Mouse (Mus musculus): Measurements from ENCODE around the gene Fam81a.

The Fam81a gene

DNA sequence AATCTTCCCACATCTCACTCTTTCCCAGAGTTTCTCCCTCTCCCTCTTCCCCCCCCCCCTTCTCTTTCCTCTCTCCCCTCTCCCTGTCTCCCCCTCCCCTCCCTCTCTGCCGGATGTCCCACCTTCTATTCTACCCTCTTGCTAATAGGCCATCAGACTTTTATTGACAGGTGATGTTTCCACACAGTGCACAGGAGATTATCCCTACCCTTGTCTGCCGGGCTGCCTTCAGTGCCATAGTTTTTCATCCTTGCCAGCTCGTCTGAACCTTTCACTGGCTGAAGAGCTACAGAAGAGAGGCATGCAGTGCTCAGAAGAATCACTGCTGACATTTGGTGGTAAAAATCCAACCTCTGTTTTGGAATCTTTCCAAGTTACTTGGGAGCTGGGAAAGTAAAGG, 88.9 kb downstream of the Fam81a start:
- Histone ChIP-seq H3K27me3 (ENCODE audit: control insufficient read depth, insufficient read depth, low read length, poor library complexity, severe bottlenecking) (no peaks in the 10 kb centered on the region), H3K36me3 (ENCODE audit: control insufficient read depth, insufficient read depth, low read length, poor library complexity, severe bottlenecking) (no peaks in the 10 kb centered on the region)
- DNase-seq (ENCODE audit: low read depth, low spot score), result no peak

- no peaks in the 10 kb centered on the region for H3K27me3 ChIP-seq (ENCODE audit: control insufficient read depth, insufficient read depth, low read length, poor library complexity, severe bottlenecking)
Measured at GRCm38 (mm10) chr9:70052730-70053129, 89.6 kb downstream of the Fam81a start.

DNA sequence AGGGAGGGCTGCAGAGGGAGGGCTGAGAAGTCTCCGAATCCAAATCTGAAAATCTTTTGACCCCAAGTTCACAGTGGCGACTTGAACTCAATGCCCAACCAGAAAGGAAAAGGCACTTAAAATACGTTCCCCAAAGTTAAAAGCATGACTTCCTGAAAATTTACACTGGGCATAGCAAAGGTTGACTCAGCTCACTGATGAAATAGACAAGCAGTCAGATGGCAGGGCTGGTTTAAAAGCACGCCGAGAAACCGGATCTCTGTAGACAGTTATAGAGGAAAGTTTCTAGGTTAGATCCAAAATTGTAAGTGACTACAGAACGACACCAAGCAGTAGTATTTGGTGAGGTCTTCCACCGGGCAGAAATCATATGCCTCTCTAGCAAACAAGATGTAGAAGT, 92.5 kb downstream of the Fam81a start:
- DNase-seq (ENCODE audit: low read depth, low spot score), result no peak
- no peaks in the 10 kb centered on the region for H3K36me3 ChIP-seq (ENCODE audit: control insufficient read depth, insufficient read depth, low read length, poor library complexity, severe bottlenecking)

More at GRCm38 (mm10) chr9:70052730-70053129, 89.6 kb downstream of the Fam81a start:
- no peak for DNase-seq (ENCODE audit: low read depth, low spot score)
- H3K36me3 ChIP-seq (ENCODE audit: control insufficient read depth, insufficient read depth, low read length, poor library complexity, severe bottlenecking), result no peaks in the 10 kb centered on the region

GRCm38 (mm10) chr9:70049416-70049783, 93.0 kb downstream of the Fam81a start:
- DNase-seq (ENCODE audit: low read depth, low spot score), result no peak
- H3K36me3 ChIP-seq (ENCODE audit: control insufficient read depth, insufficient read depth, low read length, poor library complexity, severe bottlenecking), result no peaks in the 10 kb centered on the region

More for the DNA sequence above, 92.5 kb downstream of the Fam81a start:
- no peaks in the 10 kb centered on the region for H3K27me3 ChIP-seq (ENCODE audit: control insufficient read depth, insufficient read depth, low read length, poor library complexity, severe bottlenecking)

GRCm38 (mm10) chr9:70048751-70049415, 93.5 kb downstream of the Fam81a start:
- no peak for DNase-seq (ENCODE audit: low read depth, low spot score)
- H3K36me3 ChIP-seq (ENCODE audit: control insufficient read depth, insufficient read depth, low read length, poor library complexity, severe bottlenecking), result no peaks in the 10 kb centered on the region
- no peaks in the 10 kb centered on the region for H3K27me3 ChIP-seq (ENCODE audit: control insufficient read depth, insufficient read depth, low read length, poor library complexity, severe bottlenecking)

More at GRCm38 (mm10) chr9:70049416-70049783, 93.0 kb downstream of the Fam81a start:
- H3K27me3 ChIP-seq (ENCODE audit: control insufficient read depth, insufficient read depth, low read length, poor library complexity, severe bottlenecking), result no peaks in the 10 kb centered on the region

DNA sequence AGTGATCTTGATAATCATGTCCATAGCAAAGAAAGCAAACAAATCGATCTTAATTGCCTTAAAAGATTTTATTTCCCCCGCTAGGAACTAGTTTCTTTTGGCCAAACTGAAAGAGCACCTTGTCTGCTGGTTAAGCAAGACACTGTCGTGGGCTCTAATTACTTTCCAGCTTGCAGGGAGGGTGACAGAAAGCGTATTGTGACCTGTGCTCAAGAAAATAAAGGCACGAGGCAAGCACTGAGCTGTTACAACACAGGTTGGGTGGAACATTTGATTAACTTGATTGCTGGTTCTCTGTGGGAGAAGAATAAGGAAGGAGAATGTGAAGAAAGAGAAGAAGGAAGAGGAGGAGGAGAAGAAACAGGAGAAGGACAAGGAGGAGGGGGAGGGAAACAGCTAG, 94.1 kb downstream of the Fam81a start:
- no peaks in the 10 kb centered on the region for H3K27me3 ChIP-seq (ENCODE audit: control insufficient read depth, insufficient read depth, low read length, poor library complexity, severe bottlenecking)
- no peaks in the 10 kb centered on the region for H3K36me3 ChIP-seq (ENCODE audit: control insufficient read depth, insufficient read depth, low read length, poor library complexity, severe bottlenecking)
- no peak for DNase-seq (ENCODE audit: low read depth, low spot score)

GRCm38 (mm10) chr9:70047839-70048238, 94.5 kb downstream of the Fam81a start:
- DNase-seq (ENCODE audit: low read depth, low spot score), result no peak

GRCm38 (mm10) chr9:70046255-70046654, 96.1 kb downstream of the Fam81a start:
- H3K27me3 ChIP-seq (ENCODE audit: control insufficient read depth, insufficient read depth, low read length, poor library complexity, severe bottlenecking), result no peaks in the 10 kb centered on the region
- DNase-seq (ENCODE audit: low read depth, low spot score), result no peak

More at GRCm38 (mm10) chr9:70047839-70048238, 94.5 kb downstream of the Fam81a start:
- Histone ChIP-seq H3K36me3 (ENCODE audit: control insufficient read depth, insufficient read depth, low read length, poor library complexity, severe bottlenecking) (no peaks in the 10 kb centered on the region), H3K27me3 (ENCODE audit: control insufficient read depth, insufficient read depth, low read length, poor library complexity, severe bottlenecking) (no peaks in the 10 kb centered on the region)

DNA sequence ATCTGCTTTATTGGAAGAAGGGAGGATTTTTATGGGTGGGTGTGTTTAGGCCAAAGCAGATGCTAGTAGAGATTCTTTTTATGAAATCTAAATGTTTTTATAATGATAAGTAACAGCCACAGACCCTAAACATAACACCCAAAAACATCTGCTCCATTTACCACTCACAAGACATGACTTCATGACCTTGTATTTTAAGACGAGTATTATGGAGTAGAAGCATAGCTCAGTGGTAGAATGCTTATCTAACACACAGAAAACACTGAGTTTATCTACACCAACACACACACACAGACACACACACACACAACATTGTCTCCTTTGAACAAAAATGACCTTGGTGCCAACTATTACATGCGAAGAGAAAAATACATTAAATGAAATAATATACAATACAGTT, 97.5 kb downstream of the Fam81a start:
- no peaks in the 10 kb centered on the region for H3K36me3 ChIP-seq (ENCODE audit: control insufficient read depth, insufficient read depth, low read length, poor library complexity, severe bottlenecking)
- DNase-seq (ENCODE audit: low read depth, low spot score), result no peak
- no peaks in the 10 kb centered on the region for H3K27me3 ChIP-seq (ENCODE audit: control insufficient read depth, insufficient read depth, low read length, poor library complexity, severe bottlenecking)

More at GRCm38 (mm10) chr9:70046255-70046654, 96.1 kb downstream of the Fam81a start:
- H3K36me3 ChIP-seq (ENCODE audit: control insufficient read depth, insufficient read depth, low read length, poor library complexity, severe bottlenecking), result no peaks in the 10 kb centered on the region

- H3K27me3 ChIP-seq (ENCODE audit: control insufficient read depth, insufficient read depth, low read length, poor library complexity, severe bottlenecking), result no peaks in the 10 kb centered on the region
- H3K36me3 ChIP-seq (ENCODE audit: control insufficient read depth, insufficient read depth, low read length, poor library complexity, severe bottlenecking), result no peaks in the 10 kb centered on the region
- no peak for DNase-seq (ENCODE audit: low read depth, low spot score)
Measured at GRCm38 (mm10) chr9:70042935-70043334, 99.4 kb downstream of the Fam81a start.

GRCm38 (mm10) chr9:70042137-70042536, 100.2 kb downstream of the Fam81a start:
- DNase-seq (ENCODE audit: low read depth, low spot score), result no peak
- no peaks in the 10 kb centered on the region for H3K27me3 ChIP-seq (ENCODE audit: control insufficient read depth, insufficient read depth, low read length, poor library complexity, severe bottlenecking)
- H3K36me3 ChIP-seq (ENCODE audit: control insufficient read depth, insufficient read depth, low read length, poor library complexity, severe bottlenecking), result no peaks in the 10 kb centered on the region

GRCm38 (mm10) chr9:70040570-70040969, 101.8 kb downstream of the Fam81a start:
- H3K36me3 ChIP-seq (ENCODE audit: control insufficient read depth, insufficient read depth, low read length, poor library complexity, severe bottlenecking), result no peaks in the 10 kb centered on the region
- DNase-seq (ENCODE audit: low read depth, low spot score), result no peak
- H3K27me3 ChIP-seq (ENCODE audit: control insufficient read depth, insufficient read depth, low read length, poor library complexity, severe bottlenecking), result no peaks in the 10 kb centered on the region

- Histone ChIP-seq H3K27me3 (ENCODE audit: control insufficient read depth, insufficient read depth, low read length, poor library complexity, severe bottlenecking) (no peaks in the 10 kb centered on the region), H3K36me3 (ENCODE audit: control insufficient read depth, insufficient read depth, low read length, poor library complexity, severe bottlenecking) (no peaks in the 10 kb centered on the region)
- DNase-seq (ENCODE audit: low read depth, low spot score), result no peak
Measured at GRCm38 (mm10) chr9:70039597-70040385, 102.6 kb downstream of the Fam81a start.

All from splenic B cell, adult 2 months (primary cell).